Mouse (Mus musculus) embryo, embryonic 9.5 days (tissue): ENCODE results near the gene Tmem256.

Source experiments
- DNase-seq: peaks from one replicate; pipeline ENCODE4 v3.0.0-alpha.2; 2017; ENCODE audit errors: extremely low spot score

Gene Tmem256

GRCm38 (mm10) chr11:69815155-69815554 is 23.2 kb upstream of the Tmem256 start, which contains the start of gene Gm39566:
TSS of gene Gm39566 (minus strand) at chr11:69815298.
- no peak for DNase-seq

GRCm38 (mm10) chr11:69816520-69816919 is 21.8 kb upstream of the Tmem256 start:
- no peak for DNase-seq

GRCm38 (mm10) chr11:69818365-69818764 is 19.9 kb upstream of the Tmem256 start, which contains the start of gene Spem2:
TSS of gene Spem2 (minus strand) at chr11:69818465.
- DNase-seq: no peak

GRCm38 (mm10) chr11:69818871-69819270 is 19.4 kb upstream of the Tmem256 start:
- DNase-seq: no peak

GRCm38 (mm10) chr11:69822080-69822479 is 16.2 kb upstream of the Tmem256 start, which contains the start of gene Spem1:
TSS of gene Spem1 (minus strand) at chr11:69822180.
- no peak for DNase-seq

GRCm38 (mm10) chr11:69823456-69823855 is 14.9 kb upstream of the Tmem256 start:
- no peak for DNase-seq

GRCm38 (mm10) chr11:69828832-69829231 is 9.5 kb upstream of the Tmem256 start:
- no peak for DNase-seq

GRCm38 (mm10) chr11:69833554-69833953 is 4.8 kb upstream of the Tmem256 start:
- DNase-seq: no peak

GRCm38 (mm10) chr11:69834001-69834549 is 4.2 kb upstream of the Tmem256 start:
- DNase-seq: peak; percentile 49

- DNase-seq: peak; percentile 65
Observed at GRCm38 (mm10) chr11:69835326-69835965, 2.9 kb upstream of the Tmem256 start.

GRCm38 (mm10) chr11:69835966-69836335 is 2.4 kb upstream of the Tmem256 start:
- DNase-seq: peak; percentile 40

GRCm38 (mm10) chr11:69836703-69837576 is 1.4 kb upstream of the Tmem256 start:
- peak; percentile 59 for DNase-seq

GRCm38 (mm10) chr11:69837604-69837951 is 736 bp upstream of the Tmem256 start, which contains the start of gene Nlgn2:
TSS of gene Nlgn2 (minus strand) at chr11:69837784.
- DNase-seq: no peak

GRCm38 (mm10) chr11:69838714-69839104 is 395 bp downstream of the Tmem256 start:
- no peak for DNase-seq

GRCm38 (mm10) chr11:69846198-69846680 is 7.9 kb downstream of the Tmem256 start, which contains the start of gene Plscr3:
TSS of gene Plscr3 (plus strand) at chr11:69846376.
- DNase-seq: peak; percentile 96

- peak; percentile 35 for DNase-seq
Observed at GRCm38 (mm10) chr11:69846738-69847688, 8.7 kb downstream of the Tmem256 start.

GRCm38 (mm10) chr11:69848021-69848420 is 9.7 kb downstream of the Tmem256 start:
- no peak for DNase-seq

- no peak for DNase-seq
Observed at GRCm38 (mm10) chr11:69849128-69849527, 10.8 kb downstream of the Tmem256 start.

- no peak for DNase-seq
Observed at GRCm38 (mm10) chr11:69849884-69850283, 11.6 kb downstream of the Tmem256 start.

- no peak for DNase-seq
Observed at GRCm38 (mm10) chr11:69850754-69851153, 12.4 kb downstream of the Tmem256 start.

GRCm38 (mm10) chr11:69853994-69854393 is 15.7 kb downstream of the Tmem256 start:
- DNase-seq: no peak
